26 mouse cellular contexts compared by ENCODE assay signal in genomic region chr6:124901851-124902250, GRCm38 (mm10). TPM values are rescaled to one million over a fixed set of nuclear protein-coding genes. Genes with fewer than 3 reads are reported as not detected.
DNase-seq lines count a peak whose midpoint lies in the region; ATAC-seq and TF ChIP-seq lines count a peak whose summit lies in the region.
"Had no signal": no experiment of that assay in that cellular context is flagged by ENCODE, and none has a peak within 500 bp of the region (broad histone marks: within the 10 kb centered on the region; RNA-seq: fewer than 3 reads in every experiment).

No protein-coding gene starts in this region.

- H3K9ac ChIP-seq in forebrain, embryonic 13.5 days, result no peak overlapping the region
- H3K9ac ChIP-seq in forebrain, embryonic 11.5 days (ENCODE audit: low read length), result no peak overlapping the region
- H3K9ac ChIP-seq: embryonic facial prominence, embryonic 15.5 days; heart, embryonic 12.5 days; hindbrain, embryonic 13.5 days; limb, embryonic 15.5 days; liver, embryonic 13.5 days; midbrain, embryonic 12.5 days; neural tube, embryonic 12.5 days had no signal

- no peak for TF ChIP-seq POLR2A in bone marrow macrophage, adult 2 months (IDR thresholded peaks at IDR 0.05; ENCODE audit: borderline replicate concordance, low read depth, low read length)

- no peak overlapping the region for H3K4me2 ChIP-seq in forebrain, embryonic 13.5 days
- H3K4me2 ChIP-seq in forebrain, embryonic 11.5 days (ENCODE audit: low read depth, low read length, severe bottlenecking), result no peak overlapping the region
- H3K4me2 ChIP-seq: embryonic facial prominence, embryonic 15.5 days; heart, embryonic 12.5 days; hindbrain, embryonic 13.5 days; limb, embryonic 15.5 days; liver, embryonic 13.5 days; midbrain, embryonic 12.5 days; neural tube, embryonic 12.5 days had no signal

- H3K9me3 ChIP-seq in forebrain, embryonic 13.5 days (replicated peaks), result no peaks in the 10 kb centered on the region
- no peaks in the 10 kb centered on the region for H3K9me3 ChIP-seq in forebrain, embryonic 11.5 days (ENCODE audit: control insufficient read depth, low read length)
- H3K9me3 ChIP-seq: embryonic facial prominence, embryonic 10.5 days; embryonic facial prominence, embryonic 15.5 days; G1E; heart, embryonic 12.5 days; hindbrain, embryonic 13.5 days; limb, embryonic 15.5 days; liver, embryonic 13.5 days; midbrain, embryonic 12.5 days; neural tube, embryonic 12.5 days had no signal

- TF ChIP-seq CTCF in bone marrow macrophage, adult 2 months (IDR thresholded peaks at IDR 0.05; ENCODE audit: low read depth, low read length), result no peak
- no peak for TF ChIP-seq CTCF in layer of hippocampus, adult 2 months (conservative IDR thresholded peaks at IDR 0.05)

- 0 out of 2 replicates have a peak overlapping the region, but pooled peaks have one; percentile 0 for H3K27ac ChIP-seq in forebrain, embryonic 13.5 days
- no peak overlapping the region for H3K27ac ChIP-seq in forebrain, embryonic 11.5 days (ENCODE audit: low read depth, low read length)
- H3K27ac ChIP-seq in bone marrow macrophage, adult 2 months (ENCODE audit: insufficient read depth, low read depth, low read length), result peak overlapping the region; percentile 98
- no peak overlapping the region for H3K27ac ChIP-seq in layer of hippocampus, adult 2 months
- H3K27ac ChIP-seq: embryonic facial prominence, embryonic 10.5 days; embryonic facial prominence, embryonic 15.5 days; limb, embryonic 15.5 days; liver, embryonic 13.5 days; midbrain, embryonic 12.5 days; neural tube, embryonic 12.5 days had no signal

- no peak for DNase-seq in forebrain, embryonic 11.5 days (ENCODE audit: low spot score)
- peak; percentile 50 for DNase-seq in thymus, postnatal 14 days
- no peak for DNase-seq in thymus, postnatal 10 days (ENCODE audit: low spot score in 2 of 2)
- peak; percentile 45 for DNase-seq in thymus, postnatal 4 days
- no peak for DNase-seq in adrenal gland, postnatal 14 days
- no peak for DNase-seq in layer of hippocampus, adult 2 months (ENCODE audit: low spot score in 2 of 2)
- DNase-seq: adrenal gland, postnatal 25 days; cerebellum, postnatal 25 days; gastrocnemius, postnatal 36 days; heart, postnatal 4 days; layer of hippocampus, postnatal 36 days; liver, embryonic 13.5 days had no signal

- H3K4me3 ChIP-seq in forebrain, embryonic 13.5 days, result no peak overlapping the region
- no peak overlapping the region for H3K4me3 ChIP-seq in forebrain, embryonic 11.5 days (ENCODE audit: low read depth, low read length)
- no peak overlapping the region for H3K4me3 ChIP-seq in bone marrow macrophage, adult 2 months (ENCODE audit: insufficient read depth, low read length)
- H3K4me3 ChIP-seq in layer of hippocampus, adult 2 months, result no peak overlapping the region
- H3K4me3 ChIP-seq: embryonic facial prominence, embryonic 10.5 days; embryonic facial prominence, embryonic 15.5 days; heart, embryonic 12.5 days; hindbrain, embryonic 13.5 days; limb, embryonic 15.5 days; liver, embryonic 13.5 days; midbrain, embryonic 12.5 days; myocyte; neural tube, embryonic 12.5 days had no signal

- no peaks in the 10 kb centered on the region for H3K27me3 ChIP-seq in forebrain, embryonic 13.5 days
- no peaks in the 10 kb centered on the region for H3K27me3 ChIP-seq in forebrain, embryonic 11.5 days (ENCODE audit: control insufficient read depth, insufficient read depth, low read length)
- H3K27me3 ChIP-seq: embryonic facial prominence, embryonic 15.5 days; heart, embryonic 12.5 days; hindbrain, embryonic 13.5 days; limb, embryonic 15.5 days; liver, embryonic 13.5 days; midbrain, embryonic 12.5 days; neural tube, embryonic 12.5 days had no signal

- ATAC-seq in forebrain, embryonic 13.5 days, result no peak
- ATAC-seq in forebrain, embryonic 11.5 days (replicated peaks; ENCODE audit: low FRiP score), result no peak
- ATAC-seq: forebrain, embryonic 14.5 days; lung, postnatal 0 days had no signal

- H3K4me1 ChIP-seq in forebrain, embryonic 13.5 days, result peaks cover 29% of the 10 kb centered on the region
- H3K4me1 ChIP-seq in forebrain, embryonic 11.5 days (replicated peaks; ENCODE audit: control insufficient read depth, insufficient read depth, low read length), result peaks cover 6% of the 10 kb centered on the region; the same call in 1 of the 2 replicates
- H3K4me1 ChIP-seq in bone marrow macrophage, adult 2 months (ENCODE audit: control insufficient read depth, insufficient read depth, low read length), result peaks cover 64% of the 10 kb centered on the region

- no peaks in the 10 kb centered on the region; the same call in 1 of the 2 replicates for H3K36me3 ChIP-seq in forebrain, embryonic 13.5 days (ENCODE audit: poor library complexity, severe bottlenecking)
- no peaks in the 10 kb centered on the region for H3K36me3 ChIP-seq in forebrain, embryonic 11.5 days (ENCODE audit: control insufficient read depth, insufficient read depth, low read length)
- H3K36me3 ChIP-seq: embryonic facial prominence, embryonic 10.5 days; embryonic facial prominence, embryonic 15.5 days; G1E; heart, embryonic 12.5 days; hindbrain, embryonic 13.5 days; limb, embryonic 15.5 days; liver, embryonic 13.5 days; midbrain, embryonic 12.5 days; neural tube, embryonic 12.5 days had no signal

RNA-seq across cellular contexts. Expression of gene Lag3, which starts 9.7 kb away (rescaled TPM):
- 1.3 and 1.9 TPM in 2 replicates for polyA plus RNA-seq in forebrain, embryonic 13.5 days (2015; fragmentation: Nextera tagmentation; extraction: Ambion mirVana)
- polyA plus RNA-seq in forebrain, embryonic 11.5 days (2014; fragmentation: Nextera tagmentation; extraction: Ambion mirVana), result 2.3 and 2.5 TPM in 2 replicates
- 0.44 TPM in 1 of 2 replicates, not detected in the other for polyA plus RNA-seq in bone marrow macrophage, adult 2 months (2012; ENCODE audit: insufficient read depth, insufficient read length, missing spikeins)
- total RNA-seq in adrenal gland, postnatal 14 days (2021), result 1.5 and 2.5 TPM in 2 replicates
- total RNA-seq in layer of hippocampus, adult 2 months (2021), result 1 to 10 TPM; 1.3 to 1.7 TPM
- polyA plus RNA-seq: G1E had no signal

RNA-seq across cellular contexts. Expression of gene Cd4, which starts 13.8 kb away (rescaled TPM):
- 0.08 TPM in 2 replicates for polyA plus RNA-seq in forebrain, embryonic 13.5 days (2015; fragmentation: Nextera tagmentation; extraction: Ambion mirVana)
- not detected in 2 replicates for polyA plus RNA-seq in forebrain, embryonic 11.5 days (2014; fragmentation: Nextera tagmentation; extraction: Ambion mirVana)
- polyA plus RNA-seq in bone marrow macrophage, adult 2 months (2012; ENCODE audit: insufficient read depth, insufficient read length, missing spikeins), result 20.6 and 23.4 TPM in 2 replicates
- total RNA-seq in adrenal gland, postnatal 14 days (2021), result 1.4 and 13.0 TPM in 2 replicates
- total RNA-seq in layer of hippocampus, adult 2 months (2021), result under 1 TPM; 0.18 to 0.47 TPM
- polyA plus RNA-seq: embryonic facial prominence, embryonic 10.5 days; G1E; heart, embryonic 12.5 days; liver, embryonic 13.5 days; midbrain, embryonic 12.5 days; myocyte had no signal

RNA-seq across cellular contexts. Expression of gene Ptms, which starts 18.1 kb away (rescaled TPM):
- 588 and 626 TPM in 2 replicates for polyA plus RNA-seq in forebrain, embryonic 13.5 days (2015; fragmentation: Nextera tagmentation; extraction: Ambion mirVana)
- 369 and 455 TPM in 2 replicates for polyA plus RNA-seq in forebrain, embryonic 11.5 days (2014; fragmentation: Nextera tagmentation; extraction: Ambion mirVana)
- polyA plus RNA-seq in bone marrow macrophage, adult 2 months (2012; ENCODE audit: insufficient read depth, insufficient read length, missing spikeins), result 820 and 821 TPM in 2 replicates
- 917 and 925 TPM in 2 replicates for total RNA-seq in adrenal gland, postnatal 14 days (2021)
- 1,000 to 10,000 TPM in 1 of 2 experiments, 100 to 1,000 TPM in 1; 991 to 1,057 TPM for total RNA-seq in layer of hippocampus, adult 2 months (2021)

RNA-seq across cellular contexts. Expression of gene Mlf2, which starts 29.3 kb away (rescaled TPM):
- 398 and 409 TPM in 2 replicates for polyA plus RNA-seq in forebrain, embryonic 13.5 days (2015; fragmentation: Nextera tagmentation; extraction: Ambion mirVana)
- 450 and 480 TPM in 2 replicates for polyA plus RNA-seq in forebrain, embryonic 11.5 days (2014; fragmentation: Nextera tagmentation; extraction: Ambion mirVana)
- polyA plus RNA-seq in bone marrow macrophage, adult 2 months (2012; ENCODE audit: insufficient read depth, insufficient read length, missing spikeins), result 186 and 188 TPM in 2 replicates
- total RNA-seq in adrenal gland, postnatal 14 days (2021), result 274 and 276 TPM in 2 replicates
- 100 to 1,000 TPM; 627 to 642 TPM for total RNA-seq in layer of hippocampus, adult 2 months (2021)

RNA-seq across cellular contexts. Expression of gene Gpr162, which starts 38.1 kb away (rescaled TPM):
- polyA plus RNA-seq in forebrain, embryonic 13.5 days (2015; fragmentation: Nextera tagmentation; extraction: Ambion mirVana), result 11.7 and 13.4 TPM in 2 replicates
- 2.7 and 2.8 TPM in 2 replicates for polyA plus RNA-seq in forebrain, embryonic 11.5 days (2014; fragmentation: Nextera tagmentation; extraction: Ambion mirVana)
- 43.3 and 52.6 TPM in 2 replicates for polyA plus RNA-seq in bone marrow macrophage, adult 2 months (2012; ENCODE audit: insufficient read depth, insufficient read length, missing spikeins)
- 1.6 and 2.3 TPM in 2 replicates for total RNA-seq in adrenal gland, postnatal 14 days (2021)
- 100 to 1,000 TPM; 181 to 199 TPM for total RNA-seq in layer of hippocampus, adult 2 months (2021)
- total RNA-seq: megakaryocyte progenitor cell, adult 5-6 weeks had no signal
- polyA plus RNA-seq: G1E had no signal

Comparison
In these comparisons a context has a peak if more than half of its experiments do, and no peak if none do; other contexts are left out.
1. H3K27ac ChIP-seq: peak in forebrain, embryonic 13.5 days (single experiment) and bone marrow macrophage, adult 2 months (single experiment); none in forebrain, embryonic 11.5 days (single experiment) and layer of hippocampus, adult 2 months (single experiment).
2. DNase-seq: peak in thymus, postnatal 14 days (single experiment) and thymus, postnatal 4 days (single experiment); none in forebrain, embryonic 11.5 days (single experiment), thymus, postnatal 10 days (0 of 2), adrenal gland, postnatal 14 days (single experiment) and layer of hippocampus, adult 2 months (0 of 2).
3. RNA of gene Cd4, which starts 13.8 kb away (polyA plus RNA-seq): 20.6 to 23.4 TPM in bone marrow macrophage, adult 2 months; not detected in forebrain, embryonic 11.5 days and 0.08 TPM in forebrain, embryonic 13.5 days; every median in the first group is over 10 times any median in the second.